Mouse (Mus musculus): ENCODE data around the gene Igf2bp1. TPM values are rescaled to one million over a fixed set of nuclear protein-coding genes. Genes with fewer than 3 reads are reported as not detected.

Igf2bp1 gene
- polyA plus RNA-seq, 1 experiment from 2014 or later: 20.2 TPM

Small RNA genes lying within 50 kb of the gene (microRNA-seq; reads per million reads assigned to microRNA genes)
- gene Mir3063: not detected

Other genes with a start within 250 kb of the Igf2bp1 start
- not detected in 2 replicates for gene Phospho1, start 181.4 kb downstream of the Igf2bp1 start, polyA plus RNA-seq (2015; fragmentation: Nextera tagmentation; extraction: Ambion mirVana)
- 2.7 and 2.9 TPM in 2 replicates for gene Gngt2, start 168.7 kb downstream of the Igf2bp1 start, polyA plus RNA-seq (2015; fragmentation: Nextera tagmentation; extraction: Ambion mirVana)
- 1.5 and 2.0 TPM in 2 replicates for gene Abi3, start 163.5 kb downstream of the Igf2bp1 start, polyA plus RNA-seq (2015; fragmentation: Nextera tagmentation; extraction: Ambion mirVana)
- gene B4galnt2, start 91.0 kb downstream of the Igf2bp1 start, polyA plus RNA-seq (2015; fragmentation: Nextera tagmentation; extraction: Ambion mirVana): not detected in 2 replicates
- not detected in 2 replicates for gene Gip, start 18.6 kb upstream of the Igf2bp1 start, polyA plus RNA-seq (2015; fragmentation: Nextera tagmentation; extraction: Ambion mirVana)
- 113 and 129 TPM in 2 replicates for gene Snf8, start 28.9 kb upstream of the Igf2bp1 start, polyA plus RNA-seq (2015; fragmentation: Nextera tagmentation; extraction: Ambion mirVana)
- gene Ube2z, start 59.4 kb upstream of the Igf2bp1 start, polyA plus RNA-seq (2015; fragmentation: Nextera tagmentation; extraction: Ambion mirVana): 35.4 and 36.5 TPM in 2 replicates
- 408 and 422 TPM in 2 replicates for gene Atp5g1, start 69.7 kb upstream of the Igf2bp1 start, polyA plus RNA-seq (2015; fragmentation: Nextera tagmentation; extraction: Ambion mirVana)
- 0.17 and 0.22 TPM in 2 replicates for gene Calcoco2, start 106.0 kb upstream of the Igf2bp1 start, polyA plus RNA-seq (2015; fragmentation: Nextera tagmentation; extraction: Ambion mirVana)
- gene Ttll6, start 127.8 kb upstream of the Igf2bp1 start, polyA plus RNA-seq (2015; fragmentation: Nextera tagmentation; extraction: Ambion mirVana): 0.09 and 0.11 TPM in 2 replicates
- gene Hoxb13, start 188.4 kb upstream of the Igf2bp1 start, polyA plus RNA-seq (2015; fragmentation: Nextera tagmentation; extraction: Ambion mirVana): 0.13 TPM in 1 of 2 replicates, not detected in the other